14 mouse cellular contexts compared by ENCODE assay signal in genomic region chr15:9804469-9804868, GRCm38 (mm10). TPM values are rescaled to one million over a fixed set of nuclear protein-coding genes. Genes with fewer than 3 reads are reported as not detected.
A peak's percentile ranks its signal among the peaks of the same experiment; 100 is the strongest.
DNase-seq lines count a peak whose midpoint lies in the region.
"Had no signal": no experiment of that assay in that cellular context is flagged by ENCODE, and none has a peak within 500 bp of the region (broad histone marks: within the 10 kb centered on the region; RNA-seq: fewer than 3 reads in every experiment).

No protein-coding gene starts in this region.

- DNase-seq in cerebellum, postnatal 10 days: peak; percentile 15 to 19
- DNase-seq in cerebellum, postnatal 4 days (ENCODE audit: low spot score in 2 of 2): no peak
- peak; percentile 23 for DNase-seq in layer of hippocampus, adult 11-12 months (ENCODE audit: low spot score)
- no peak for DNase-seq in layer of hippocampus, postnatal 36 days
- DNase-seq in right cerebral cortex, adult 18-20 months: peak; percentile 1
- DNase-seq in right cerebral cortex, postnatal 14 days: no peak
- no peak for DNase-seq in kidney, postnatal 14 days
- DNase-seq: adrenal gland, adult 2 months; cerebellum, adult 9-11 months; kidney, adult 18-20 months; kidney, postnatal 4 days; retina, postnatal 1 day; thymus, adult 2 months; thymus, postnatal 4 days had no signal

RNA-seq across cellular contexts. Expression of gene Spef2, which starts 55.8 kb away (rescaled TPM):
- 1 to 10 TPM; 2.1 to 2.3 TPM for total RNA-seq in layer of hippocampus, postnatal 36 days (2021)

Comparison
In these comparisons a context has a peak if more than half of its experiments do, and no peak if none do; other contexts are left out.
1. DNase-seq: peak in cerebellum, postnatal 10 days (2 of 2), layer of hippocampus, adult 11-12 months (single experiment) and right cerebral cortex, adult 18-20 months (single experiment); none in cerebellum, postnatal 4 days (0 of 2), layer of hippocampus, postnatal 36 days (0 of 2), right cerebral cortex, postnatal 14 days (single experiment) and kidney, postnatal 14 days (single experiment).